Mouse (Mus musculus) ES-Bruce4 (cell line): Measurements from ENCODE around the gene Tmem117.

Experiments
- CTCF ChIP-seq: IDR thresholded peaks from one replicate; pipeline ENCODE4 v1.8.1; 2011; ENCODE audit warnings: low read depth, low read length
- POLR2A ChIP-seq: IDR thresholded peaks from one replicate; pipeline ENCODE4 v1.8.1; 2011; ENCODE audit warnings: low read length; ENCODE audit not compliant: insufficient read depth

DNA sequence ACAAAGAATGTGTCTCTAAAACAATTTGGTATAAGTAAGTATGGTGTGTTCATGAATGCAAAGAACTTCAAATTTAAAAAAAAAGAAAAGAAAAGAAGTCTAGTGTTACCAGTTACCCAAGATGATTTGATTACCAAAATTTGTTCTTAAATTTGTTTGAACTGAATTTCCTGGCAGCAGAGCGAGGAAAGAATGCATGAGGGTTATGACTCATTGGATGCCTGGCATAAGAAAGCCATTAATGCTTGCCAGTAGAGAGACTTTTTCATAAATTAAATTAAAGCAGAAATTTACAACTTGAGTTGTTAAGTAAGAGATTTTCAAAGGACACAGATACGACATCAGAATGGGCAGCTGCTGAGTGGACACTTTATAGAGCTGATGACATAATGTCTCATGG is 515.1 kb downstream of the Tmem117 start:
- TF ChIP-seq CTCF (no peak), POLR2A (no peak)
